Mouse (Mus musculus): ENCODE results near the gene Rhoq. TPM values are rescaled to one million over a fixed set of nuclear protein-coding genes. Genes with fewer than 3 reads are reported as not detected.
A peak's percentile ranks its signal among the peaks of the same experiment; 100 is the strongest.

The Rhoq gene
- total and polyA plus RNA-seq, 3 experiments = 0.15 to 2.4 (median 0.60) TPM

DNA sequence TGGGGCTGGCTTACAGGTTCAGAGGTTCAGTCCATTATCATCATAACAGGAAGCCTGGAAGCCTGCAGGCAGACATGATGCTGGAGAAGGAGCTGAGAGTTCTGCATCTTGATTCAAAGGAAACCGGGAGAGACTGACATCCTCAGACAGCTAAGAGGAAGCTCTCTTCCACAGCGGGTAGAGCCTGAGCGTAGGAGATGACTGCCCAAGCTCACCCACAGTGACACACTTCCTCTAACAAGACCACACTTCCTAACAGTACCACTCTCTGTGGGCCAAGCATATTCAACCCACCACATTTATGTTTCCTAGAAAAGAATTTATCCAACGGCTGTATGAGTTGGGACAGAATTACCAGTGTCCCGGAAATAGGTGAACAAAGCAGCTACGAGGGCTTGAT lies 15.6 kb downstream of the Rhoq start:
- Histone ChIP-seq H3K4me1 (ENCODE audit: insufficient read depth, low read depth, low read length) (no peaks in the 10 kb centered on the region; the same call in 1 of the 2 replicates), H3K4me3 (ENCODE audit: low read depth, low read length) (no peak overlapping the region), H3K9me3 (replicated peaks) (peaks cover 19% of the 10 kb centered on the region), H3K36me3 (replicated peaks) (no peaks in the 10 kb centered on the region), H3K27me3 (ENCODE audit: insufficient read depth, low read length) (0 out of 2 replicates have a peak, but pooled peaks cover 2% of the 10 kb centered on the region)
- DNase-seq (ENCODE audit: low spot score) (no peak), ATAC-seq (ENCODE audit: extremely low read depth, insufficient number of reproducible peaks, low FRiP score, poor library complexity, severe bottlenecking) (no peak)
- TF ChIP-seq CTCF (IDR thresholded peaks at IDR 0.05; ENCODE audit: low read depth, low read length) (no peak), GATA2 (IDR thresholded peaks at IDR 0.05; ENCODE audit: borderline replicate concordance, low read depth, low read length) (no peak), TAL1 (conservative IDR thresholded peaks at IDR 0.05; ENCODE audit: low read depth, low read length) (no peak), GATA1 (IDR thresholded peaks at IDR 0.05; ENCODE audit: borderline replicate concordance, low read length) (no peak), POLR2AphosphoS5 (IDR thresholded peaks at IDR 0.05; ENCODE audit: insufficient replicate concordance, low read depth, low read length) (no peak)

DNA sequence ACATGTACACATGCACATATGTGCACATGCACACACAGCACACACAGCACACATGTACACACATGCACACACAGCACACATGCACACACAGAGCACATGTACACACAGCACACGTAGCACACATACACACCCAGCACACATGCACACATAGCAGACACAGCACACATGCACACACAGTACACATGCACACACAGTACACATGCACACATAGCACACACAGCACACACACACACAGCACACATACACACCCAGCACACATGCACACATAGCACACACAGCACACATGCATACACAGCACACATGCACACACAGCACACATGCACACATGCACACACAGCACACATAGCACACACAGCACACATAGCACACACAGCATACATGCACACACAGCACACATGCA lies 18.3 kb downstream of the Rhoq start:
- H3K9me3 ChIP-seq (replicated peaks) = peaks cover 19% of the 10 kb centered on the region
- no peaks in the 10 kb centered on the region for H3K36me3 ChIP-seq (replicated peaks)
- 0 out of 2 replicates have a peak, but pooled peaks cover 2% of the 10 kb centered on the region for H3K27me3 ChIP-seq (ENCODE audit: insufficient read depth, low read length)
- ATAC-seq (ENCODE audit: extremely low read depth, insufficient number of reproducible peaks, low FRiP score, poor library complexity, severe bottlenecking) (no peak), DNase-seq (ENCODE audit: low spot score) (no peak)
- H3K4me3 ChIP-seq (ENCODE audit: low read depth, low read length) = peak overlapping the region; percentile 50; the same call in 1 of the 2 replicates
- H3K4me1 ChIP-seq (ENCODE audit: insufficient read depth, low read depth, low read length) = no peaks in the 10 kb centered on the region; the same call in 1 of the 2 replicates
- TF ChIP-seq CTCF (IDR thresholded peaks at IDR 0.05; ENCODE audit: low read depth, low read length) (0 out of 2 replicates have a peak, but pooled peaks have one; percentile 12), POLR2AphosphoS5 (IDR thresholded peaks at IDR 0.05; ENCODE audit: insufficient replicate concordance, low read depth, low read length) (peak; percentile 53; the same call in 1 of the 2 replicates), GATA2 (IDR thresholded peaks at IDR 0.05; ENCODE audit: borderline replicate concordance, low read depth, low read length) (no peak)

GRCm38 (mm10) chr17:86981701-86982100 lies 18.8 kb downstream of the Rhoq start:
- Histone ChIP-seq H3K4me3 (ENCODE audit: low read depth, low read length) (peak overlapping the region; percentile 50; the same call in 1 of the 2 replicates), H3K4me1 (ENCODE audit: insufficient read depth, low read depth, low read length) (no peaks in the 10 kb centered on the region; the same call in 1 of the 2 replicates)
- no peak for DNase-seq (ENCODE audit: low spot score)

DNA sequence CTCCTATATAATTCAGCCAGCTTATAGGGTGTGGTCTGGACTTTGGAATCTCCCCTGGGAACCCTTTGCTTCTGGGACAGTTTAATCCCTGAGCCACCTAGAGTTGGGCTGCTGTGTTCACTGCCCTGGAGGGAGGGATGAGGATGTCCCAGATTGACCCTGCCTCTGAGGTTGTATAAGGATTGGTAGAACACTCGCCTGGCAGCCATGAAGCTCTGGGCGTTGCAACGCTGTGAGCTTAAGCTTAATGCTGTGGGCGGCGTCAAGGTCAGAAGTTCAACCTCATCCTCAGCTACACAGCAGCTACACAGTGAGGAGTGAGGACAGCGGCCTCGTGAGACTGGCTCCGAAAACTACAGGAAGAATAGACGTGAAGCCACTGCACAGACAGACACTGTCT lies 19.6 kb downstream of the Rhoq start:
- H3K36me3 ChIP-seq (replicated peaks) = no peaks in the 10 kb centered on the region
- H3K4me3 ChIP-seq (ENCODE audit: low read depth, low read length) = no peak overlapping the region
- H3K27me3 ChIP-seq (ENCODE audit: insufficient read depth, low read length) = 0 out of 2 replicates have a peak, but pooled peaks cover 2% of the 10 kb centered on the region
- TF ChIP-seq CTCF (IDR thresholded peaks at IDR 0.05; ENCODE audit: low read depth, low read length) (no peak), GATA1 (IDR thresholded peaks at IDR 0.05; ENCODE audit: borderline replicate concordance, low read length) (no peak), TAL1 (conservative IDR thresholded peaks at IDR 0.05; ENCODE audit: low read depth, low read length) (no peak), GATA2 (IDR thresholded peaks at IDR 0.05; ENCODE audit: borderline replicate concordance, low read depth, low read length) (no peak), POLR2AphosphoS5 (IDR thresholded peaks at IDR 0.05; ENCODE audit: insufficient replicate concordance, low read depth, low read length) (no peak)
- no peak for DNase-seq (ENCODE audit: low spot score)
- no peak for ATAC-seq (ENCODE audit: extremely low read depth, insufficient number of reproducible peaks, low FRiP score, poor library complexity, severe bottlenecking)
- peaks cover 16% of the 10 kb centered on the region for H3K9me3 ChIP-seq (replicated peaks)
- no peaks in the 10 kb centered on the region; the same call in 1 of the 2 replicates for H3K4me1 ChIP-seq (ENCODE audit: insufficient read depth, low read depth, low read length)

More at GRCm38 (mm10) chr17:86981701-86982100, 18.8 kb downstream of the Rhoq start:
- no peak for TF ChIP-seq CTCF (IDR thresholded peaks at IDR 0.05; ENCODE audit: low read depth, low read length)
- TF ChIP-seq GATA1 (IDR thresholded peaks at IDR 0.05; ENCODE audit: borderline replicate concordance, low read length) = no peak
- no peak for TF ChIP-seq TAL1 (conservative IDR thresholded peaks at IDR 0.05; ENCODE audit: low read depth, low read length)
- TF ChIP-seq GATA2 (IDR thresholded peaks at IDR 0.05; ENCODE audit: borderline replicate concordance, low read depth, low read length) = no peak
- TF ChIP-seq POLR2AphosphoS5 (IDR thresholded peaks at IDR 0.05; ENCODE audit: insufficient replicate concordance, low read depth, low read length) = no peak
- Histone ChIP-seq H3K27me3 (ENCODE audit: insufficient read depth, low read length) (0 out of 2 replicates have a peak, but pooled peaks cover 2% of the 10 kb centered on the region), H3K36me3 (replicated peaks) (no peaks in the 10 kb centered on the region), H3K9me3 (replicated peaks) (peaks cover 16% of the 10 kb centered on the region)
- ATAC-seq (ENCODE audit: extremely low read depth, insufficient number of reproducible peaks, low FRiP score, poor library complexity, severe bottlenecking) = no peak

- DNase-seq (ENCODE audit: low spot score) (no peak), ATAC-seq (ENCODE audit: extremely low read depth, insufficient number of reproducible peaks, low FRiP score, poor library complexity, severe bottlenecking) (no peak)
- H3K4me3 ChIP-seq (ENCODE audit: low read depth, low read length) = no peak overlapping the region
- no peaks in the 10 kb centered on the region for H3K27me3 ChIP-seq (ENCODE audit: insufficient read depth, low read length)
- TF ChIP-seq GATA1 (IDR thresholded peaks at IDR 0.05; ENCODE audit: borderline replicate concordance, low read length) = no peak
- no peak for TF ChIP-seq POLR2AphosphoS5 (IDR thresholded peaks at IDR 0.05; ENCODE audit: insufficient replicate concordance, low read depth, low read length)
- no peak for TF ChIP-seq GATA2 (IDR thresholded peaks at IDR 0.05; ENCODE audit: borderline replicate concordance, low read depth, low read length)
- TF ChIP-seq TAL1 (conservative IDR thresholded peaks at IDR 0.05; ENCODE audit: low read depth, low read length) = no peak
- no peak for TF ChIP-seq CTCF (IDR thresholded peaks at IDR 0.05; ENCODE audit: low read depth, low read length)
- H3K4me1 ChIP-seq (ENCODE audit: insufficient read depth, low read depth, low read length) = no peaks in the 10 kb centered on the region; the same call in 1 of the 2 replicates
- no peaks in the 10 kb centered on the region for H3K36me3 ChIP-seq (replicated peaks)
- peaks cover 10% of the 10 kb centered on the region for H3K9me3 ChIP-seq (replicated peaks)
Measured at GRCm38 (mm10) chr17:86986449-86987138, 23.7 kb downstream of the Rhoq start.

GRCm38 (mm10) chr17:86988161-86988560 lies 25.3 kb downstream of the Rhoq start:
- no peak for DNase-seq (ENCODE audit: low spot score)

More at GRCm38 (mm10) chr17:86988161-86988560, 25.3 kb downstream of the Rhoq start:
- TF ChIP-seq GATA1 (IDR thresholded peaks at IDR 0.05; ENCODE audit: borderline replicate concordance, low read length) (no peak), TAL1 (conservative IDR thresholded peaks at IDR 0.05; ENCODE audit: low read depth, low read length) (no peak), POLR2AphosphoS5 (IDR thresholded peaks at IDR 0.05; ENCODE audit: insufficient replicate concordance, low read depth, low read length) (no peak), GATA2 (IDR thresholded peaks at IDR 0.05; ENCODE audit: borderline replicate concordance, low read depth, low read length) (no peak), CTCF (IDR thresholded peaks at IDR 0.05; ENCODE audit: low read depth, low read length) (no peak)
- H3K4me3 ChIP-seq (ENCODE audit: low read depth, low read length) = no peak overlapping the region
- no peaks in the 10 kb centered on the region for H3K9me3 ChIP-seq (replicated peaks)
- H3K36me3 ChIP-seq (replicated peaks) = no peaks in the 10 kb centered on the region
- no peak for ATAC-seq (ENCODE audit: extremely low read depth, insufficient number of reproducible peaks, low FRiP score, poor library complexity, severe bottlenecking)
- H3K4me1 ChIP-seq (ENCODE audit: insufficient read depth, low read depth, low read length) = no peaks in the 10 kb centered on the region
- no peaks in the 10 kb centered on the region for H3K27me3 ChIP-seq (ENCODE audit: insufficient read depth, low read length)
